Mouse (Mus musculus) liver, postnatal 0 days (tissue): ENCODE results near the gene Pakap. TPM values are rescaled to one million over a fixed set of nuclear protein-coding genes. Genes with fewer than 3 reads are reported as not detected.

Source experiments
- ATAC-seq: fragments of 200-750 bp; cut with Nextera tagmentation; 2 replicates; pipeline ENCODE4 v1.8.0; 2017; ENCODE audit warnings: mild to moderate bottlenecking, moderate library complexity
- DNase-seq: peaks from one replicate; pipeline ENCODE4 v3.0.0-alpha.2; 2016
- H3K27ac ChIP-seq: fragments of 300-500 bp; sonication (generic); 2 replicates; pipeline ENCODE4 v1.5.1; 2014; ENCODE audit warnings: antibody characterized with exemption, moderate library complexity, mild to moderate bottlenecking, low read depth
- H3K27me3 ChIP-seq: fragments of 300-500 bp; sonication (generic); 2 replicates; pipeline ENCODE4 v1.6.1; 2014; ENCODE audit warnings: low read length, control low read depth, mixed read lengths; ENCODE audit not compliant: insufficient read depth
- H3K36me3 ChIP-seq: fragments of 300-500 bp; sonication (generic); replicated peaks from 2 replicates; pipeline ENCODE4 v1.6.1; 2014; ENCODE audit warnings: mild to moderate bottlenecking, control low read depth, low read length, moderate library complexity, mixed read lengths; ENCODE audit not compliant: insufficient read depth
- H3K4me1 ChIP-seq: fragments of 300-500 bp; sonication (generic); 2 replicates; pipeline ENCODE4 v1.6.1; 2014; ENCODE audit warnings: antibody characterized with exemption, mild to moderate bottlenecking, control low read depth; ENCODE audit not compliant: insufficient read depth
- H3K4me2 ChIP-seq: fragments of 300-500 bp; sonication (generic); 2 replicates; pipeline ENCODE4 v1.6.1; 2014; ENCODE audit warnings: low read depth, mild to moderate bottlenecking, low read length, moderate library complexity, mixed read lengths
- H3K4me3 ChIP-seq: fragments of 300-500 bp; sonication (generic); 2 replicates; pipeline ENCODE4 v1.5.1; 2014; ENCODE audit warnings: low read depth, low read length
- H3K9ac ChIP-seq: fragments of 300-500 bp; sonication (generic); replicated peaks from 2 replicates; pipeline ENCODE4 v1.6.1; 2014; ENCODE audit warnings: mild to moderate bottlenecking, moderate library complexity
- H3K9me3 ChIP-seq: fragments of 300-500 bp; sonication (generic); 2 replicates; pipeline ENCODE4 v1.6.1; 2016; ENCODE audit warnings: mild to moderate bottlenecking, control low read depth, low read length, mixed read lengths
- CTCF ChIP-seq: sonication (generic); IDR thresholded peaks from 2 replicates; pipeline ENCODE4 v1.5.1; 2016; ENCODE audit warnings: antibody characterized with exemption, low read depth
- EP300 ChIP-seq: IDR thresholded peaks from 2 replicates; pipeline ENCODE4 v1.6.1; 2016; ENCODE audit warnings: antibody characterized with exemption, low read depth, mild to moderate bottlenecking
- WGBS: fragments of 180-500 bp; shearing (Covaris S2); extraction: QIAGEN DNeasy Blood & Tissue Kit; methylation state at CpG from one replicate; pipeline ENCODE4 v1.1.7; 2014; ENCODE audit not compliant: insufficient replicate concordance; 5-methylcytosine and 5-hydroxymethylcytosine counted together
- polyA plus RNA-seq: library from polyadenylated mRNA; unstranded; fragments of >200 nt; fragmentation: Nextera tagmentation; extraction: Ambion mirVana; gene quantifications from 2 replicates; pipeline ENCODE4 v1.2.1, GENCODE M21; 2015

Gene Pakap
- polyA plus RNA-seq, 1 experiment from 2014 or later = 0.79 TPM

DNA sequence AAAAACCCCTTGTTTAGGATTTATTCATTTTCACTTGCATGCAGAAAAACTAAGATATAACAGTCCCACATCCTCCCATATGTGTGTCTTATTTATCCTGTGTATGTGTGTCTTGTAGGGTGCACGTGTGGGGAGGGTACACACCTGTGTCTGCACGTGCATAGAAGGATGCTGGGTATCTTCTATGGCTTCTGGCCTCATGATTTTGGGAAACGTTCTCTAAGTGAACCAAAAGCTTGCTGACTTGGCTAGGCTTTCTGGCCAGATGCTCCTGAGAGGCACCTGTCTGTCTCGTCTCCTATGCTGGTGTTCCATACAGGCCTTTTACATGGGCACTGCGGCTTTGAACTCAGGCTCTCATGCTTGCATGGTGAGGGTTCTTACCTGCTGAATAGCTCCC lies 254.7 kb downstream of the Pakap start:
- no peak overlapping the region for H3K4me2 ChIP-seq

DNA sequence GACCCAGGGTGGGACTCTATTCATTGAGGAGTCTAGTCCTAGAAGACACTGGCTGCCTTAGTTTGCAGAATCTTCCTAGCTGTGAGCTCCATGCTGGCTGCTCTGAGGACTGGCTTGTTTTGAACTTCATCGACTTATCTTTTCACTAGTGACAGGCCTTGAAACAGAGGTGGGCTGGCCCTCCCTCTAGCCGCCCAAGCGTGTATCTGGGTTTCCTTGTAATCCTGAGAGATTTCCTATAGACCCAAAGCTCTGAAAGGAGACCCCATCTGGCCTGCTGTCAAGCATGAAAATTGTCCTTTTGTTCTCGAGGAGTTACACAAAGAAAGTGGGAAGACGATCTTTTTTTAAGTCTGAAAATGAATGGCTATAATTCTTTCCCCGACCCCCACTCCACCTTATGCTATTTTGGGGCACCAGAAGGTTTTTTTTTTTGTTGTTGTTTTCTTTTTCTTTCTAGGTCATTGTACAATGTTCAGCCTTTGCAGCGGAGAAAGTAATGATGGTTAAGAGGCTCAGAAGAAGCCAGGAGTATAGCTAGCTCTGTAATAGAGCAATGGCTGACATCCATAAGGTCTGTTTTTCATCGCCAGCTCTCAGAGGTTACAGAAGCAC lies 256.8 kb downstream of the Pakap start:
- H3K9ac ChIP-seq = no peak overlapping the region
- ATAC-seq = no peak
- peaks cover 7% of the 10 kb centered on the region for H3K4me1 ChIP-seq
- H3K9me3 ChIP-seq = no peaks in the 10 kb centered on the region
- H3K27me3 ChIP-seq = no peaks in the 10 kb centered on the region
- H3K27ac ChIP-seq = no peak overlapping the region
- DNase-seq = no peak
- WGBS = 62% methylated on average over 8 of the region's 8 CpGs
- TF ChIP-seq CTCF (no peak), EP300 (no peak)
- H3K4me3 ChIP-seq = no peak overlapping the region
- no peaks in the 10 kb centered on the region for H3K36me3 ChIP-seq
- H3K4me2 ChIP-seq = no peak overlapping the region

More for the DNA sequence above, 254.7 kb downstream of the Pakap start:
- H3K4me1 ChIP-seq = peaks cover 7% of the 10 kb centered on the region
- 75% methylated on average over 5 of the region's 5 CpGs for WGBS
- H3K9ac ChIP-seq = no peak overlapping the region
- DNase-seq = no peak
- no peak overlapping the region for H3K27ac ChIP-seq
- H3K4me3 ChIP-seq = no peak overlapping the region
- no peaks in the 10 kb centered on the region for H3K27me3 ChIP-seq
- no peaks in the 10 kb centered on the region for H3K9me3 ChIP-seq
- H3K36me3 ChIP-seq = no peaks in the 10 kb centered on the region
- ATAC-seq = no peak
- TF ChIP-seq EP300 = no peak
- TF ChIP-seq CTCF = no peak

DNA sequence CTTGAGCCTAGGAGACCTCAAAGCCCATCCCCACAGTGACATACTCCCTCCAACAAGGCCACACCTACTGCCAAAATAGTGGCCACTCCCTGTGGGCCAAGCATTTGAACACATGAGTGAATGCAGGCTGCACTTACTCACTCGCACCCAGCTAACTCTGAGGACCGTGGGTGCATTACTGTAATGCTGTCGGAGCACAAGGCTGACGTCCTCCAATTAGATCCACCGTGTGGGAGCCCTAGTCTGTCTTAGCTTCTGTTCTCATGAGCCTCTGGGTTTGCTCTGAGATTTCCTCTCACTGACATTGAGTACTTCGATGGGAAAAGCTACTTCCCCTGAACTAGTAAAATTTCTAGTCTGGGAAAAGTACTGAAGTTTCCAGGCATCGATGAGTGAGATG lies 258.3 kb downstream of the Pakap start:
- DNase-seq (no peak), ATAC-seq (no peak)
- H3K4me1 ChIP-seq = peaks cover 6% of the 10 kb centered on the region
- no peak overlapping the region for H3K4me3 ChIP-seq
- H3K9me3 ChIP-seq = no peaks in the 10 kb centered on the region
- no peaks in the 10 kb centered on the region for H3K36me3 ChIP-seq
- H3K27me3 ChIP-seq = no peaks in the 10 kb centered on the region
- H3K27ac ChIP-seq = no peak overlapping the region
- no peak overlapping the region for H3K4me2 ChIP-seq
- no peak for TF ChIP-seq EP300
- no peak for TF ChIP-seq CTCF
- H3K9ac ChIP-seq = no peak overlapping the region
- WGBS = 83% methylated on average over 7 of the region's 7 CpGs

DNA sequence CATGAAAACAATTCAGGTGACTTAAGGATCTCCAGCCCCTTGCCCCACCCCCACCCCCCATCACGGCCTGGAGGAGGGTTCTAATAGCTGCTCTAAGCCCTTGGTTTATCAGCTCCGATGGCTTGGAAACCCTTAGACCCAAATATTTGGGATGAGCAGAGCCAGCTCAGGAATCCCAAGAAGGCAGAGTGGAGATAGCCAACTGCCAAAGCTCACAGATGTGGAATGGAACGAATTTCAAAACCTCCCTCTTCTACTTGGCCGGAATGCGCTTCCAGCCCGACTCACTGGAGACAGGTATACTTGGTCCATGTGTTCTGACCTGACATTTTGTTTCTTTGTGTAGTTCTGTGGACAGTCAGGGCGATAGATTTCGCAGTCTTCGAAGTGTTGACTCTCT lies 261.2 kb downstream of the Pakap start:
- ATAC-seq = no peak
- Histone ChIP-seq H3K27ac (no peak overlapping the region), H3K4me3 (no peak overlapping the region), H3K4me2 (no peak overlapping the region), H3K9me3 (no peaks in the 10 kb centered on the region), H3K9ac (no peak overlapping the region), H3K27me3 (no peaks in the 10 kb centered on the region), H3K4me1 (no peaks in the 10 kb centered on the region), H3K36me3 (no peaks in the 10 kb centered on the region)
- TF ChIP-seq CTCF = no peak
- no peak for TF ChIP-seq EP300
- no peak for DNase-seq
- WGBS = 70% methylated on average over 9 of the region's 9 CpGs

DNA sequence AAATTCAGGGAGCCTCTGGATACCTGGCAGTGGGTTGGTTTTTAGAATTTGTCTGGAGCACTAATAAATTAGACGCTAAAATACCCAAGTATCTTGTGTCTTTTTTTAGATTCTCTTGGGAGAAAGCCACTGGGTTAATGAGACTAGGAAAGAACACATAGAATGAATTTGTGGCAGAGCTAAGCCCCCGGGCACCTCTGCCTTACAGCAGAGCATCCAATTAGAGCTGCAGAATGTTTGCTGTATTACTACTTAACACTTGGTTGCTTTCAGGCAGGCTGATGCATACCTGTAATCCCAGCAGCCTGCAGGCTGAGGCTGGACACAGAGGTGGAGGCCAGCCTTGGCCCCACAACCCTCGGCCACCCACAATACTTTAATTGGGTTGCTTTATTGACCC lies 261.8 kb downstream of the Pakap start:
- Histone ChIP-seq H3K4me2 (no peak overlapping the region), H3K4me1 (no peaks in the 10 kb centered on the region), H3K27ac (no peak overlapping the region), H3K9ac (no peak overlapping the region), H3K36me3 (no peaks in the 10 kb centered on the region), H3K4me3 (no peak overlapping the region), H3K27me3 (no peaks in the 10 kb centered on the region), H3K9me3 (no peaks in the 10 kb centered on the region)
- ATAC-seq = no peak
- 79% methylated on average over 3 of the region's 3 CpGs for WGBS
- TF ChIP-seq EP300 (no peak), CTCF (no peak)
- no peak for DNase-seq

DNA sequence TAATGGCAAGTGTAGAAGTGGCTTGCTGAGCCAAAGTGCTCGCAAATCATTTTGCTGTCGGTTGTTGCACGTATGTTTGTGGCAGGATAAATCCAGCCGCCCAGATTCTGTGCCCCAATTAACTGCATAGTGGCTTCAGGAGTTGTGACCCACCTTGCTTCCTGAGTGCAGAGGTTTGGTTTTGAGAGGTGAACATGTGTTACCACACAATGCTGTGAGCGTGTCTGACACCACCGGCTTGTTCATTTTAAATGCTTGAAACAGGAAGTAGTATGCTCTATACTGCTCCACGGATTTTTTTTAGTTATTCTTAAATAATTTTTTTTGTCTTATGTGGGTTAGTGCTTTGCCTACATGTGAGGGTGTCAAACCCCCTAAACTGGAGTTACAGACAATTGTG lies 264.3 kb downstream of the Pakap start:
- no peak for TF ChIP-seq EP300
- no peak for TF ChIP-seq CTCF
- ATAC-seq (no peak), DNase-seq (no peak)
- no peaks in the 10 kb centered on the region for H3K9me3 ChIP-seq
- no peaks in the 10 kb centered on the region for H3K27me3 ChIP-seq
- no peak overlapping the region for H3K27ac ChIP-seq
- no peak overlapping the region for H3K9ac ChIP-seq
- WGBS = 38% methylated on average over 7 of the region's 7 CpGs
- H3K4me2 ChIP-seq = no peak overlapping the region
- no peaks in the 10 kb centered on the region for H3K4me1 ChIP-seq
- H3K4me3 ChIP-seq = no peak overlapping the region
- no peaks in the 10 kb centered on the region for H3K36me3 ChIP-seq

DNA sequence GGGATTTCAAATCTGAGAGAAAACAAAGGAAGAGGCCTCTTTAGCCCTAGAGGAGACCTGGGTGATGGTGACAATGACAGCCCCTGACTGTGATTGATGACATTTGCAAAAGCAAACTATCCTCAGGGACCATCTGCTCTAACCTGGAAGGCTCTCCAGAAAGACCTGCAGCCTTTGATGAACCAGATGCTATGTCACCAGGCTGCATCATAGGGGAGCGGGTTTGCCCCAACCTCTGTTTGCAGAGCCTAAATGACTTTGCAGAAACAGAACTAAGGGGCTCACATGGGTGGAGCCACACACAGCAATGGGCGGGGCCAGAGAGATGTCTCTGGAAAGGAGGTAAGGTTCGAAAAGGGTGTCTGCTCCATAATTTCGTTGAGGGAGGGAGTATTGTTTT lies 265.1 kb downstream of the Pakap start:
- Histone ChIP-seq H3K36me3 (no peaks in the 10 kb centered on the region), H3K4me2 (no peak overlapping the region)
- ATAC-seq = no peak

More for the DNA sequence above, 265.1 kb downstream of the Pakap start:
- no peaks in the 10 kb centered on the region for H3K4me1 ChIP-seq
- H3K4me3 ChIP-seq = no peak overlapping the region
- no peaks in the 10 kb centered on the region for H3K9me3 ChIP-seq
- no peak overlapping the region for H3K9ac ChIP-seq
- no peak overlapping the region for H3K27ac ChIP-seq
- no peak for DNase-seq
- TF ChIP-seq CTCF (no peak), EP300 (no peak)
- 42% methylated on average over 4 of the region's 4 CpGs for WGBS
- H3K27me3 ChIP-seq = no peaks in the 10 kb centered on the region
